Mouse (Mus musculus) kidney, adult 2 months (tissue): Measurements from ENCODE around the gene Pdap1.

Experiments
- CTCF ChIP-seq: fragments of 200-500 bp; conservative IDR thresholded peaks from 2 replicates; pipeline ENCODE4 v1.5.1; 2011; ENCODE audit warnings: low read depth, mild to moderate bottlenecking, control low read depth, low read length, moderate library complexity, mixed read lengths; ENCODE audit not compliant: insufficient read depth, insufficient read length
- POLR2A ChIP-seq: fragments of 200-500 bp; IDR thresholded peaks from one replicate; pipeline ENCODE4 v1.6.1; 2011; ENCODE audit warnings: low read depth, low read length, control low read depth

- TF ChIP-seq POLR2A: no peak
- no peak for TF ChIP-seq CTCF
Measured at GRCm38 (mm10) chr5:145114071-145114605, 25.9 kb downstream of the Pdap1 start, which contains the start of gene Arpc1b.
